Mouse (Mus musculus): ENCODE results near the gene Endou. TPM values are rescaled to one million over a fixed set of nuclear protein-coding genes. Genes with fewer than 3 reads are reported as not detected.

The Endou gene
- polyA plus RNA-seq, 1 experiment, result not detected

DNA sequence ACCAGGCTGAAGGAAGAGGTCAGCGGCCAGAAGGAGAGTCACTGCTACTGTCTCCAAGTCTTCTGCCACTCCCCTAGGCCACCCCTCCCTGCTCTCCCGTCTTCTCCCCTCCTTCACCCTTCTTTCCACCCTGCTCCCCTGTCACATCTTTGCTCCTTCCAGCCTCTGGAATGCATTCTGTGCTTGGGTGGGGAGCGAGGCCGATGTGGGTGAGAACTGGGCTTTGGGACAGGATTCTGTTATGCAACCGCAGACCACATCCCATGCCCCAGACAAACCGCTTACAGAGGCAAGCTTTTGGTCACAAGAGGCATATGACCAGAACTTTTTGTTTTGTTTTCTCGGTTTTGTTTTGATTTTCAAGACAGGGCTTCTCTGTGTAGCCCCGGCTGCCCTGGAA is 4.1 kb downstream of the Endou start:
- WGBS, result 79% methylated on average over 8 of the region's 8 CpGs
- TF ChIP-seq CTCF (IDR thresholded peaks at IDR 0.05; ENCODE audit: insufficient read depth, low read depth, low read length), result no peak
- TF ChIP-seq POLR2A (IDR thresholded peaks at IDR 0.05; ENCODE audit: insufficient read depth, low read depth, low read length), result no peak
- Histone ChIP-seq H3K4me1 (ENCODE audit: control insufficient read depth, insufficient read depth, low read length) (peaks cover 16% of the 10 kb centered on the region), H3K27ac (ENCODE audit: insufficient read depth, low read depth, low read length) (no peak overlapping the region), H3K4me3 (ENCODE audit: insufficient read depth, low read depth, low read length) (no peak overlapping the region)

DNA sequence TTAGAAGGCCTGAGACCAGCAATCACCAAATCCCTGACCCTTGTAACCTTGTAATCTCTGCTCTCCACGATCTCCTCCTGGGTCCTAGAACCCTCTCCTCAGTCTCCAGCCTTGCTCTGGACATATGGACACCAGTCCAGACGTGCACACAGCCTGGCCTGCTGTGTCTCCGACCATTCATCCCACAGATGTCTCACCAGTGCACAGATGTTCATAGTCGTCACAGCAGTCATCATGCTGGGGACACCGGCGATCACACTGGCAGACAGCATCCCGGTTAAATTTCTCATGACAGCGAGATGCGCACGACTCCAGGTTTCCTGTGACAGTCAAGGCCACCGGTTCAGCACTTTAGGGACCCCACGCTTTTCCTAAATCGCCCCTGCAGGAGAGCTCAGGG is 4.8 kb downstream of the Endou start:
- TF ChIP-seq POLR2A (IDR thresholded peaks at IDR 0.05; ENCODE audit: insufficient read depth, low read depth, low read length), result no peak
- TF ChIP-seq CTCF (IDR thresholded peaks at IDR 0.05; ENCODE audit: insufficient read depth, low read depth, low read length), result no peak

DNA sequence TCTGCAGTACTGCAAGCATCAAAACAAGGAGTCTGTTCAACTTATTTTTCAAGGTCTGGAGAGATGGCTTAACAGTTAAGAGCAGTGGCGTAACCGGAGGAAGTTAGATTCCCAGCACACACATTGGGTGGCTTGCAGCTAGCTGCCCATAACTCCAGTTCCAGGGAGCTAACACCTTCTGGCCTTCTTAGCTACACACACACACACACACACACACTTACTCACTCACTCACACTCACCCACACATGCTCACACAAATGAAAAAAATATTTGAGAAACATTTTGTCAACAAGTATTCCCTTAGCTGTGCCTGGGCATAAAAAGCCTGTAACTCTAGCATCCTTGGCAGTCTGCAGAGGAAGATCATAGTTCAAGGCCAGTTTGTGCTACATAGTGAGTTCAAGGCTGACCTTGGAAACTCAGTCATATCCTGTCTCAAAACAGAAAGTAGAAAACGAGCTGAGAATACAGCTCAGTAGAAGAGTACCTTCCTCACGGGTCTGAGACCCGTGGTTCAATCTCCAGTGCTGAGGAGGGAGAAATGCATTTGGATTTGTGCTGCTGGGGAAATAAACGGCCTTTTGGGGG is 5.8 kb downstream of the Endou start:
- 83% methylated on average over 6 of the region's 6 CpGs for WGBS
- Histone ChIP-seq H3K4me1 (ENCODE audit: control insufficient read depth, insufficient read depth, low read length) (peaks cover 22% of the 10 kb centered on the region), H3K4me3 (ENCODE audit: insufficient read depth, low read depth, low read length) (no peak overlapping the region), H3K27ac (ENCODE audit: insufficient read depth, low read depth, low read length) (no peak overlapping the region)
- TF ChIP-seq CTCF (IDR thresholded peaks at IDR 0.05; ENCODE audit: insufficient read depth, low read depth, low read length) (no peak), POLR2A (IDR thresholded peaks at IDR 0.05; ENCODE audit: insufficient read depth, low read depth, low read length) (no peak)

More for the DNA sequence above, 4.8 kb downstream of the Endou start:
- Histone ChIP-seq H3K4me1 (ENCODE audit: control insufficient read depth, insufficient read depth, low read length) (peaks cover 20% of the 10 kb centered on the region), H3K4me3 (ENCODE audit: insufficient read depth, low read depth, low read length) (no peak overlapping the region), H3K27ac (ENCODE audit: insufficient read depth, low read depth, low read length) (no peak overlapping the region)
- WGBS, result 87% methylated on average over 13 of the region's 13 CpGs

DNA sequence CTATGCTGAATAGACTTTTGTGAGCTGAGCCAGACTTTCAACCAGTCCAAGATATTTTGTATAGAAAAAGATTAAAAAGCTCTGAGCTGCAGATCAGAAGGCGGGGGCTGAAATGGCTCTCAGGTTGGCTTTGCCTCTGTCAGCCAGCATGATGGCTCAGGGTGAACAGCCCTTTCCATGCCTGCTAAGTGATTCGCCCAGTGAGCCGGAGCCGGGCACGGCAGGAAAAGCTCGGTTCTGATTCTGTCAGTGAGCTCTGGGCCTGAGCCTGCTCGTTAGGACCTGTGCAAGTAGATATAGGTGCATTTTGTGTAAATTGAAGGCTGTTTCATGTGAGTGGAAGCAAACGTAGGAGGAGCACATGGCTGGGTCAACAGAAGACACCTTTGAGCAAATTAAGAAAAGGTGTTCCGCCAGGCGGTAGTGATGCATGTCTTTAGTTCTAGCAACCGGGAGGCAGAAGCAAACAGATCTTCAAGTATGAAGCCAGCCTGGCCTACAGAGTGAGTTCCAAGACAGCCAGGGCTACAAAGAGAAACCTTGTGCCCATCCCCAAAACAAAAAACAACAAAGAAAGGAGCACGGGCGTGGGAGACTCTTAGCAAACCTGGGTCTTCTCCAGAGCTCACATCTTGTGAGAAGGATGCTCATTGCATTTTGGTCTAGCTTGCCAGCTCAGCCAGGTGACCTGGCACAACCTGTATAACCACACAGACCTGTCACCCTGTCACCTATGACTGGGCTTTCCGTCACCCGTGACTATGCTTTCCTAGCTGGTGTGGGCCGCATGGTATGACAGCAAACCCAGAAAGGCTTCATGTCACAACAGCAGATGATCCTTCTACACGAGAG is 6.6 kb downstream of the Endou start:
- 80% methylated on average over 17 of the region's 17 CpGs for WGBS
- 0 out of 2 replicates have a peak overlapping the region, but pooled peaks have one; percentile 1 for H3K27ac ChIP-seq (ENCODE audit: insufficient read depth, low read depth, low read length)
- TF ChIP-seq POLR2A (IDR thresholded peaks at IDR 0.05; ENCODE audit: insufficient read depth, low read depth, low read length) (no peak), CTCF (IDR thresholded peaks at IDR 0.05; ENCODE audit: insufficient read depth, low read depth, low read length) (no peak)
- H3K4me3 ChIP-seq (ENCODE audit: insufficient read depth, low read depth, low read length), result no peak overlapping the region
- H3K4me1 ChIP-seq (ENCODE audit: control insufficient read depth, insufficient read depth, low read length), result peaks cover 15% of the 10 kb centered on the region

DNA sequence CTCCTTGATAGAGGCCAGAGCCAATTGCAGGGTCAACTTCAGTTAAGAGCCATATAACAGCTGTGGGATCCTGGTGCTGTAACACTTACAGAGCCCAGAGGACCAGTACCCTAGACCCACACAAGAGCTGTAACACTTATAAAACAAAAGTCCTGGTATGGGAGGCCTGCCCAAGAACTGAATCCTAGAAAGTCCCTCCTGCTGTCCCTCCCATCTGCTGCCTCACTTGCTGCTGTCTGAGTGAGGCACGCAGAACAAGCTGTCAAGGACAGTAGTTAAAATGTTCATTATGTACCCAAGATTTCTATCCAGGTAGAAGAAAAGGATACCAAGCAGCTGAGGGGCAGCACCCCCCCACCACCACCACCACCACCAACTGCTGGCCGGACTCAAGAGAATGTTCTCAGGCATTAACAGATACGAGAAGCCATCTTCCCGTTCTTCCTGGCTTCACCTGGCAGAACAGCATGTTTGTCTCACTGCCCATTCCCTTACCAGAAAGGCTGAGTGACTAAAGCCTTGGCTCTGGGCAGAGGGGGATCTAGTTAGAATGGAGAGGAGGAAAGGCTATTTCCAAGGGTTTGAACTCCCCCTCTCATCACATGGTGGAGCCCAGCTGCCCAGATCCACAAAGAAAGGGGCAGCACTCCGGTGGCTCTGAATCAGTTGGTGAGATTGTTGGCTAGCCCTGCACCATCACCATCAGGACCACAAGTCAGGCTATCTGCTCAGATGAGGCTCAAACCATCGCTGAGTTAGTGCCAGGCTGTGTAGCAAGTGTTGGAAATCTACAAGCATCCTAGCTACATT is 7.4 kb downstream of the Endou start:
- H3K4me1 ChIP-seq (ENCODE audit: control insufficient read depth, insufficient read depth, low read length), result peaks cover 10% of the 10 kb centered on the region; the same call in 1 of the 2 replicates
- 0 out of 2 replicates have a peak overlapping the region, but pooled peaks have one; percentile 1 for H3K27ac ChIP-seq (ENCODE audit: insufficient read depth, low read depth, low read length)
- no peak overlapping the region for H3K4me3 ChIP-seq (ENCODE audit: insufficient read depth, low read depth, low read length)
- WGBS, result 70% methylated on average over 6 of the region's 6 CpGs
- TF ChIP-seq CTCF (IDR thresholded peaks at IDR 0.05; ENCODE audit: insufficient read depth, low read depth, low read length) (no peak), POLR2A (IDR thresholded peaks at IDR 0.05; ENCODE audit: insufficient read depth, low read depth, low read length) (no peak)

DNA sequence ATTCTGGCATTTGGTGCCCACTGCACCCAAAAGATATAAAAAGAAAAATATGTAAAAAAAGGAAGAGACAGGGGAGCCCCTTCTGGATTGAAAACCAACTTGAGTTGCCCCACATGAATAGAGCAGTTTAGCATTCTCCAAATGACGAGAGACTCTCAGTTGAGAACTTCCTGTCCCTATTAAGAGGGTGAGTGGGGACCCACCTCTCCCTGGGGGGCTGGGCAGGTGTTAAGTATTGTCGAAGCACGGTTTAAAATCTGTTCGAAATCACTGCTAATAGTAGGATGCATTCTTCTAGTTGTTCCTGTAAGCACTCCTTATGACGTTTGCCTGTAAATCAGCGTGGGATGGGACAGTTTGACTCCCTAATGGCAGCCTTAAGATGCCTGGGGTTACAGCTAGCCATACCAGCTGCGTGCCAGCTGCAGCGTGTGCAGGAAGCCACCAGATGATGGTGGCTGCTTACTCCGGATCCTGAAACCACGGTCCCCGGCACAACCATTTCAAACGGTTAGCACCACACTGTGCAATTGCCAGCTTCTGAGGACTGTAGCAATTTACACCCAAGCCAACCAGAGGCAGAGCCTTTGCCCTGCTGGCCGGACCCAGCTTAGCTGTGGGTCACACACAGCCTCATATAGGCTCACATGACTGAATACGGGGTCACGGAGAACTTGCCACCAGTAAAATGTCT is 10.0 kb downstream of the Endou start:
- TF ChIP-seq POLR2A (IDR thresholded peaks at IDR 0.05; ENCODE audit: insufficient read depth, low read depth, low read length) (no peak), CTCF (IDR thresholded peaks at IDR 0.05; ENCODE audit: insufficient read depth, low read depth, low read length) (no peak)
- H3K4me1 ChIP-seq (ENCODE audit: control insufficient read depth, insufficient read depth, low read length), result peaks cover 10% of the 10 kb centered on the region
- 55% methylated on average over 15 of the region's 15 CpGs for WGBS
- H3K4me3 ChIP-seq (ENCODE audit: insufficient read depth, low read depth, low read length), result no peak overlapping the region
- peak overlapping the region; percentile 7; the same call in 1 of the 2 replicates for H3K27ac ChIP-seq (ENCODE audit: insufficient read depth, low read depth, low read length)

DNA sequence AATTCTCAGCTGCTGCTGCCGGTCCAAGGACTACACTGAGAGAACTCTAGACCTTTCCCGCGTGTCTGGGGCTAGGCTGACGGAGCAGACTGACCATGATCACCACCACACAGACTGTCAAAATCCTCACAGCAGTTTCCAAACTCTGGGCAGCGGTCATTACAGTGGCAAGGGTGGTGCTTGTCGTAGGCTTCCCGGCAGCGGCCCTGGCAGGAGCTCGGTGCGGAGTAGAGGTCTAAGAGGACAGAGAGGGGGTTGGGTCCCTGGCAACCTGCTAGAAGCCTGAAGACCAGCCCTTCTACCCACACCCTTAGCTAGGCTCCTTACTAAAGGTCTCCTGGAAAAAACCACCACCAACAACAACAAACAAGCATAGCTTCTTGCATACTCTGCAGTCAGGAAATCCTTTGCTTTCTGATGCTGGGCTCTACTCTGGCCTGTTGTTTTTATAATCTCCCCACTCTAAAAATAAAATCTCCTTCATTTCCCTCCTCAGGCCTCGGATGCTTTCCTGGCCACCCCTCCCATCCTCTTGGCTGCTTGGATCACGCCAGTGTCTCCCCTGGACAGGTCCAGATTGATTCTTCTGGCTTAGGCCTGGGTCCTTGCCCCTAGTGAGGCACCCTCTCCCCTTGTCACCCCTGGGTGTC is 11.0 kb downstream of the Endou start:
- TF ChIP-seq CTCF (IDR thresholded peaks at IDR 0.05; ENCODE audit: insufficient read depth, low read depth, low read length) (no peak), POLR2A (IDR thresholded peaks at IDR 0.05; ENCODE audit: insufficient read depth, low read depth, low read length) (no peak)
- Histone ChIP-seq H3K4me3 (ENCODE audit: insufficient read depth, low read depth, low read length) (no peak overlapping the region), H3K4me1 (ENCODE audit: control insufficient read depth, insufficient read depth, low read length) (peaks cover 10% of the 10 kb centered on the region), H3K27ac (ENCODE audit: insufficient read depth, low read depth, low read length) (peak overlapping the region; percentile 40; the same call in 1 of the 2 replicates)
- WGBS, result 76% methylated on average over 12 of the region's 12 CpGs

DNA sequence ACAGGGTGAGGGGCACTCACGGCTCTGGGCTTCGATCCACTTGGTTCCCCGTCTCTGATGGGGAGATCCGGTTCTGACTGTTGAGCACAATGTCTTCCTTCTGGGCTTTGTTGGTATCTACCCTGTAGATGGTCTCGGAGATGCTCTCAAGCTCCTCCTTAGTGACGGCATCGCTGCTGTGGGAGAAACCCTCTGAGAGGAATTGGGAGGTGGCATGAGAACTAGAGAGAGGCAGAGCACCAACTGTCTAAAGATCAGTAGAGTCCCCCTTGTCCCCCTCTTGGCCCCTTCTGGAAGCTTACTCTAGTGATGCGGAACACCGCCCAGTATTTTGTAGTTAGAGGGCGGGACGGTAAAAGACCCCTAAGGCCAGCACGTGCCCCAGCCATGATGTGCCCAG is 11.6 kb downstream of the Endou start:
- Histone ChIP-seq H3K27ac (ENCODE audit: insufficient read depth, low read depth, low read length) (no peak overlapping the region), H3K4me3 (ENCODE audit: insufficient read depth, low read depth, low read length) (no peak overlapping the region; the same call in 1 of the 2 replicates), H3K4me1 (ENCODE audit: control insufficient read depth, insufficient read depth, low read length) (peaks cover 10% of the 10 kb centered on the region)
- no peak for TF ChIP-seq CTCF (IDR thresholded peaks at IDR 0.05; ENCODE audit: insufficient read depth, low read depth, low read length)
- TF ChIP-seq POLR2A (IDR thresholded peaks at IDR 0.05; ENCODE audit: insufficient read depth, low read depth, low read length), result no peak
- 91% methylated on average over 12 of the region's 12 CpGs for WGBS
